Mouse (Mus musculus) left cerebral cortex, adult 6 months (tissue): ENCODE data around the gene Atpaf1. TPM values are rescaled to one million over a fixed set of nuclear protein-coding genes. Genes with fewer than 3 reads are reported as not detected.

Experiments
- long read RNA-seq, 2 experiments: library from polyadenylated mRNA; unstranded; transcript quantifications; one replicate each; pipeline ENCODE4 v2.0.0; 2019 to 2020
- polyA plus RNA-seq: library from polyadenylated mRNA; unstranded; fragments of <200 nt; fragmentation: Nextera tagmentation; gene quantifications from 2 replicates; pipeline ENCODE4 v1.2.3, GENCODE M21; 2021

The Atpaf1 gene
- polyA plus RNA-seq = 51.7 and 71.5 TPM in 2 replicates
- long read RNA-seq, experiment 1, transcript Atpaf1-203 (9 exons, 2,330 nt) = major isoform, 289 of 324 reads
- long read RNA-seq, experiment 1, partial matches to known transcripts = 5 of 324 reads
- long read RNA-seq, experiment 1, other reads (novel, unspliced or antisense) = 30 of 324 reads
- long read RNA-seq, experiment 2, transcript Atpaf1-203 (9 exons, 2,330 nt) = major isoform, 65 of 84 reads
- long read RNA-seq, experiment 2, partial matches to known transcripts = 11 of 84 reads
- long read RNA-seq, experiment 2, other reads (novel, unspliced or antisense) = 8 of 84 reads

DNA sequence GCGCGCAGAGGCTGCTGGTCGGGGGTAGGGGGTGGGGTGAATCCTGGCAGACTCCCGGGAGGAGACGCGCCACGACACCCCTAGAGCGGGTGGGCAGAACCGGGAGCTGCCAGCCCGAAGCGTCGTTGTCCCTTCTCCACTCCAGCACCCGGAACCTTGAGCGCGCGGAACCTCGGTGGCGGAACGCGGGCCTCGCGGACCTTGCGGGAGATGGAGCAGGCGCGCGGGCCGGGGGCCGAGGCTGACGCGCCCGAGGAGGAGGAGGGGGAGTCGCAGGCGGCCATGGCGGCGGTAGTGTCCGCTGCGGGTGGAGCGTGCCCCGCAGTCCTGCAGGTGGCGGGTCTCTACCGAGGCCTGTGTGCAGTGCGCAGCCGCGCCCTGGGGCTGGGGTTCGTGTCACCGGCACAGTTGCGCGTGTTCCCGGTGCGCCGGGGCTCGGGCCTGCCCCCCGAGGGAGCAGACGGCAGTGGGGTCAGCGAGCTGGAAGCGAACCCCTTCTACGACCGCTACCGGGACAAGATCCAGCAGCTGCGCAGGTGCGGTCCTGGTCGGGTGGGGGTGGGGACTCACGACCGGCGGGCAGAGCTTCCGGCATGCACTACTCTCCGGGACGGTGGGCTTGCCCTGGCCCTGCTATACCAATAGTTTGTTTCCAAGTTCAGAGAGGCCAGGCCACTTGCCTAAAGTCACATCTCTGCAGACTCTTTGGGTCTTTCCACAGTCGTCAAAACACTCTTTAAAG lies at the start of gene Atpaf1:
Gene Atpaf1, plus strand, starts transcription at position 44 of the 742 bp plus-strand sequence.

GRCm38 (mm10) chr4:115737551-115738041 lies 47.0 kb upstream of the Atpaf1 start, which contains the start of gene Efcab14:
Efcab14 (plus strand) TSS chr4:115737744.

GRCm38 (mm10) chr4:115780918-115781317 lies 3.7 kb upstream of the Atpaf1 start, which contains the start of gene Tex38:
Tex38 (minus strand) TSS chr4:115781018.

GRCm38 (mm10) chr4:115827888-115828571 lies 43.4 kb downstream of the Atpaf1 start, which contains the start of gene Mob3c:
Mob3c (plus strand) TSS chr4:115828092.

DNA sequence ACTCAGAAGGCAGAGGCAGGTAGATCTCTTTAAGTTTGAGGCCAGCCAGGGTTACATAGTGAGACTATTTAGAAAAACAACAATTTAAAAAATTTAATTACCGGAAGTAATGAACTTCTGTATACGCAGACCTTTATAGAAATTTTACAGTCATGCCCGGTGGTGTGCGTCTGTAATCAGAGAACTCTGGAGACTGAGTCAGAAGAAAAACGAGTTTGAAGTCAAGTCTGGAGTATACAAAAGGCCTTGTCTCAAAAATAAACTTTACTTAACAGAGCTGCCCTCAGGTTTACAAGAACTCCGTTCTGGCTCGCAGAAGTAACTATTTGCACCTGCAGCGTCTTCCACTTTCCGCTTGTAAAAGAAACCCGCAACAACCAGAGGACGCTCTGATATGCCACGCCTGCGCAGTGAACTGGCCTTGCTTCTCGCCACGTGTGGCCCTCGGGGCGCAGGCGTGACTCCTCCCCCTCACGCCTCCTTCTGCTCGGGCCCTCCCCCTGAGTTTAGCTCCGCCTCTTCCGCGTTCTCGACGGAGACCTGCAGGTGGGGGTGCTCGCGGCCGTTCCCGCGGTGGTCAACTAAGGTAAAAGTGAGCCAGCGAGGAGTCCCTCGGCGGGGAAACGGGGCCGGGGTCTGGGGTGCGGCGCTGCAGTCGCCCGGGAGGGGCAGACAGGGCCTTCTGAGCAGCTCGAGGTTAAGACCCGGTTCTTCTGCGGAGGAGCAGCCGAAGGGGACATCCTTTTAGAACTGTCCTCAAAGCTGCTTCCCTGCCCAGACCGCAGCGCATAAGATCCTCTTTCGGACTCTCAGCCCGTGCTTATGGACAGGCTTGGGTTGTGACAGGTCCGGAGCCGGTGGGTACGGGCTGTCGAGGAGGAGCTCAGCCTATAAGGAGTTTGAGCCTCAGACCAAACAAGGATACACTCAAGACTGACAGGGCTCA lies 54.4 kb downstream of the Atpaf1 start, which contains the start of gene Mknk1:
Gene Mknk1, plus strand, starts transcription at position 503 of the 946 bp plus-strand sequence.

Other genes starting within 250 kb of the Atpaf1 start
- gene Cyp4a31, start 221.2 kb upstream of the Atpaf1 start, polyA plus RNA-seq = not detected in 2 replicates
- not detected in 2 replicates for gene Cyp4a32, start 183.8 kb upstream of the Atpaf1 start, polyA plus RNA-seq
- 0.56 and 0.89 TPM in 2 replicates for gene Cyp4b1, start 137.1 kb upstream of the Atpaf1 start, polyA plus RNA-seq
- gene Efcab14, start 47.1 kb upstream of the Atpaf1 start, polyA plus RNA-seq = 23.0 and 25.2 TPM in 2 replicates
- not detected in 2 replicates for gene Tex38, start 3.8 kb upstream of the Atpaf1 start, polyA plus RNA-seq
- gene Mob3c, start 43.3 kb downstream of the Atpaf1 start, polyA plus RNA-seq = 5.8 and 7.4 TPM in 2 replicates
- gene Mknk1, start 54.4 kb downstream of the Atpaf1 start, polyA plus RNA-seq = 21.3 and 21.8 TPM in 2 replicates
- 0.14 and 0.18 TPM in 2 replicates for gene Kncn, start 99.6 kb downstream of the Atpaf1 start, polyA plus RNA-seq
- gene 6430628N08Rik, start 105.9 kb downstream of the Atpaf1 start, polyA plus RNA-seq = 0.21 and 0.53 TPM in 2 replicates
- gene Dmbx1, start 155.1 kb downstream of the Atpaf1 start, polyA plus RNA-seq = not detected in 2 replicates
- 53.3 and 74.4 TPM in 2 replicates for gene Faah, start 233.1 kb downstream of the Atpaf1 start, polyA plus RNA-seq